ENCODE assay signal across 10 mouse cellular contexts in genomic region chr19:24634602-24635001, GRCm38 (mm10). TPM values are rescaled to one million over a fixed set of nuclear protein-coding genes. Genes with fewer than 3 reads are reported as not detected.
DNase-seq lines count a peak whose midpoint lies in the region; ATAC-seq and TF ChIP-seq lines count a peak whose summit lies in the region.
"Had no signal": no experiment of that assay in that cellular context is flagged by ENCODE, and none has a peak within 500 bp of the region (broad histone marks: within the 10 kb centered on the region; RNA-seq: fewer than 3 reads in every experiment).

No protein-coding gene starts in this region.

- peak; percentile 12; the same call in 1 of the 2 replicates for ATAC-seq in intestine, embryonic 14.5 days (replicated peaks; ENCODE audit: low FRiP score, low TSS enrichment, low read depth)
- no peak; the same call in 1 of the 2 replicates for ATAC-seq in intestine, embryonic 16.5 days
- peak; percentile 85 to 89 for ATAC-seq in hematopoietic stem cell, adult 5-6 weeks (replicated peaks in 1 of 2; ENCODE audit: insufficient read depth in 1 of 2, low FRiP score in 2 of 2, low TSS enrichment in 1 of 2, low read depth in 1 of 2, poor library complexity in 2 of 2, severe bottlenecking in 2 of 2)
- no peak for ATAC-seq in stomach, postnatal 0 days (ENCODE audit: low FRiP score, low TSS enrichment)

- H3K4me1 ChIP-seq in intestine, embryonic 14.5 days (replicated peaks; ENCODE audit: control insufficient read depth, insufficient read depth, low read length) = no peaks in the 10 kb centered on the region
- H3K4me1 ChIP-seq in intestine, embryonic 16.5 days (ENCODE audit: control insufficient read depth, insufficient read depth, low read length) = no peaks in the 10 kb centered on the region
- no peaks in the 10 kb centered on the region for H3K4me1 ChIP-seq in stomach, postnatal 0 days (replicated peaks; ENCODE audit: control insufficient read depth, insufficient read depth)
- H3K4me1 ChIP-seq: embryonic facial prominence, embryonic 12.5 days; stomach, embryonic 15.5 days had no signal

- H3K9me3 ChIP-seq in intestine, embryonic 14.5 days (ENCODE audit: control insufficient read depth, low read length) = no peaks in the 10 kb centered on the region
- H3K9me3 ChIP-seq in intestine, embryonic 16.5 days (ENCODE audit: control insufficient read depth, low read length) = no peaks in the 10 kb centered on the region
- H3K9me3 ChIP-seq in stomach, postnatal 0 days (ENCODE audit: control insufficient read depth, low read length) = no peaks in the 10 kb centered on the region
- H3K9me3 ChIP-seq: embryonic facial prominence, embryonic 12.5 days; stomach, embryonic 15.5 days had no signal

- peak; percentile 88 for DNase-seq in intestine, embryonic 14.5 days (ENCODE audit: low spot score)
- DNase-seq in brain, embryonic 14.5 days (ENCODE audit: low read depth) = peak; percentile 92
- DNase-seq in fibroblast of lung, adult 2 months (ENCODE audit: low read depth) = peak; percentile 49
- peak; percentile 70 to 74 for DNase-seq in left cerebral cortex, postnatal 14 days (ENCODE audit: low spot score in 2 of 2)
- DNase-seq in neural tube, embryonic 10.5 days (ENCODE audit: extremely low spot score, low spot score) = peak; percentile 73
- DNase-seq in stomach, postnatal 0 days (ENCODE audit: low spot score) = peak; percentile 76

- intact Hi-C loops in left cerebral cortex, postnatal 14 days (cut with DNase I) = loop anchor here (1.0 to 5.0 kb wide), 3 partner anchors 43 to 333 kb away; no protein-coding TSS in a partner anchor

- 4% methylated on average over 7 of the region's 7 CpGs for WGBS in intestine, embryonic 14.5 days
- WGBS in intestine, embryonic 16.5 days = 2% methylated on average over 7 of the region's 7 CpGs
- WGBS in stomach, postnatal 0 days = 3% methylated on average over 7 of the region's 7 CpGs

- no peaks in the 10 kb centered on the region for H3K27me3 ChIP-seq in intestine, embryonic 14.5 days (replicated peaks; ENCODE audit: control insufficient read depth, insufficient read depth, low read length)
- H3K27me3 ChIP-seq in intestine, embryonic 16.5 days (replicated peaks; ENCODE audit: control insufficient read depth, insufficient read depth, low read length) = no peaks in the 10 kb centered on the region
- H3K27me3 ChIP-seq in stomach, postnatal 0 days (ENCODE audit: control insufficient read depth, insufficient read depth, low read length) = no peaks in the 10 kb centered on the region
- H3K27me3 ChIP-seq: embryonic facial prominence, embryonic 12.5 days; stomach, embryonic 15.5 days had no signal

- TF ChIP-seq CTCF in brain, embryonic 14.5 days (IDR thresholded peaks at IDR 0.05; ENCODE audit: borderline replicate concordance, extremely low read depth, insufficient read depth, insufficient read length) = peak; percentile 96
- TF ChIP-seq CTCF in stomach, postnatal 0 days (IDR thresholded peaks at IDR 0.05; ENCODE audit: low read depth) = peak; percentile 98

- H3K36me3 ChIP-seq in intestine, embryonic 14.5 days (ENCODE audit: control insufficient read depth, insufficient read depth, low read length) = no peaks in the 10 kb centered on the region
- H3K36me3 ChIP-seq in intestine, embryonic 16.5 days (ENCODE audit: control insufficient read depth, insufficient read depth, low read length) = no peaks in the 10 kb centered on the region
- H3K36me3 ChIP-seq in stomach, postnatal 0 days (ENCODE audit: control insufficient read depth, insufficient read depth, low read length) = no peaks in the 10 kb centered on the region
- H3K36me3 ChIP-seq: embryonic facial prominence, embryonic 12.5 days; stomach, embryonic 15.5 days had no signal

- no peak overlapping the region for H3K27ac ChIP-seq in intestine, embryonic 14.5 days (ENCODE audit: low read depth)
- no peak overlapping the region for H3K27ac ChIP-seq in intestine, embryonic 16.5 days (ENCODE audit: low read length)
- no peak overlapping the region for H3K27ac ChIP-seq in stomach, postnatal 0 days (replicated peaks)
- H3K27ac ChIP-seq: embryonic facial prominence, embryonic 12.5 days; stomach, embryonic 15.5 days had no signal

- no peak overlapping the region for H3K4me3 ChIP-seq in intestine, embryonic 14.5 days (ENCODE audit: low read depth, low read length)
- H3K4me3 ChIP-seq in intestine, embryonic 16.5 days (ENCODE audit: low read length) = no peak overlapping the region
- H3K4me3 ChIP-seq in stomach, postnatal 0 days (ENCODE audit: low read depth, low read length) = no peak overlapping the region
- H3K4me3 ChIP-seq: embryonic facial prominence, embryonic 12.5 days; stomach, embryonic 15.5 days had no signal

- TF ChIP-seq POLR2A in brain, embryonic 14.5 days (IDR thresholded peaks at IDR 0.05; ENCODE audit: borderline replicate concordance, extremely low read depth, insufficient read depth, insufficient read length, poor library complexity, severe bottlenecking) = no peak

- H3K4me2 ChIP-seq in intestine, embryonic 14.5 days (ENCODE audit: low read length) = no peak overlapping the region
- H3K4me2 ChIP-seq in intestine, embryonic 16.5 days (ENCODE audit: low read depth, low read length) = no peak overlapping the region
- H3K4me2 ChIP-seq in stomach, postnatal 0 days (replicated peaks; ENCODE audit: low read depth) = no peak overlapping the region
- H3K4me2 ChIP-seq: embryonic facial prominence, embryonic 12.5 days; stomach, embryonic 15.5 days had no signal

- H3K9ac ChIP-seq in intestine, embryonic 14.5 days (ENCODE audit: low read length) = no peak overlapping the region
- H3K9ac ChIP-seq in intestine, embryonic 16.5 days (ENCODE audit: low read depth, low read length) = no peak overlapping the region
- H3K9ac ChIP-seq in stomach, postnatal 0 days (ENCODE audit: low read length) = no peak overlapping the region
- H3K9ac ChIP-seq: embryonic facial prominence, embryonic 12.5 days; stomach, embryonic 15.5 days had no signal

- TF ChIP-seq EP300 in stomach, postnatal 0 days (optimal IDR thresholded peaks at IDR 0.05) = no peak

RNA-seq across cellular contexts. Expression of gene Tmem252, which starts 39.2 kb away (rescaled TPM):
- 8.7 and 8.9 TPM in 2 replicates for polyA plus RNA-seq in intestine, embryonic 14.5 days (2014; fragmentation: Nextera tagmentation; extraction: Ambion mirVana)
- 3.8 and 4.8 TPM in 2 replicates for polyA plus RNA-seq in intestine, embryonic 16.5 days (2015; fragmentation: Nextera tagmentation; extraction: Ambion mirVana)
- polyA plus RNA-seq in brain, embryonic 14.5 days (2012; rRNA removed) = 0.49 and 0.74 TPM in 2 replicates
- not detected in 2 replicates for total RNA-seq in hematopoietic stem cell, adult 5-6 weeks (2017)
- 1 to 10 TPM in 1 of 2 experiments, under 1 TPM in 1; 0.66 to 1.7 TPM for total RNA-seq in left cerebral cortex, postnatal 14 days (2021)
- polyA plus RNA-seq in stomach, postnatal 0 days (2015; fragmentation: Nextera tagmentation; extraction: Ambion mirVana) = 5.8 and 6.1 TPM in 2 replicates

Comparison
In these comparisons a context has a peak if more than half of its experiments do, and no peak if none do; other contexts are left out.
1. ATAC-seq: peak in intestine, embryonic 14.5 days (single experiment) and hematopoietic stem cell, adult 5-6 weeks (2 of 2); none in intestine, embryonic 16.5 days (single experiment) and stomach, postnatal 0 days (single experiment).
2. Peak in every context shown above with its lines, with median percentiles within 50 percentile points of each other: DNase-seq.